Mouse (Mus musculus) cerebellum, adult 2 months (tissue): ENCODE measurements at regions not wholly inside any gene's neighbourhood (a gene's known extent, or its start where the extent isn't known, plus 50 kb on each side); places are given as distances from the start of the nearest gene placed in this dataset.

ENCODE experiments used
- CTCF ChIP-seq: fragments of 200-500 bp; IDR thresholded peaks from 2 replicates; pipeline ENCODE4 v1.5.1; 2011; ENCODE audit warnings: low read depth, mild to moderate bottlenecking, control low read depth, low read length, moderate library complexity, borderline replicate concordance; ENCODE audit not compliant: insufficient read depth
- POLR2A ChIP-seq: fragments of 200-500 bp; IDR thresholded peaks from 2 replicates; pipeline ENCODE4 v1.6.1; 2011; ENCODE audit warnings: low read length, control low read depth, borderline replicate concordance; ENCODE audit not compliant: insufficient read depth

DNA sequence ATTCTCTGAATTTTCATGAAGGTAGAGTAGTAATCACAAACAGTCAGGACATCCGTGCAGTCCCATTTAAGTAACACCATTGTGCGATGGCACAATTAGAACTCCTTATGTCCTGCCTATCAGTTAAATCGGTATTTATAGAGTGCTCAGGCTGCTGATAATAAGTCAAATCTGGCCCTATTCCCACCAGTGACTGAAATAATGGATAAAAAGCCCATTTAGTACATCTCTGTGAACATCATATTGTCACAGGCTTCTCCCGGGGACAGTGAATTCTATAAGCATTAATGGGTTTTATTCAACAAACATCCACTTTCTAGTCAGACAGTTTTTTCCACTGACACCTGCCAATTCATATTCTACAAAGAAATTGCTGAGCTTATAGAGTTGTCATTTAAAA is 296.1 kb downstream of the Icos start:
- TF ChIP-seq CTCF (no peak), POLR2A (no peak)
